Mouse (Mus musculus) midbrain, embryonic 13.5 days (tissue): Measurements from ENCODE around the gene Slc11a2. TPM values are rescaled to one million over a fixed set of nuclear protein-coding genes. Genes with fewer than 3 reads are reported as not detected.

Experiments
- ATAC-seq: fragments of 200-750 bp; cut with Nextera tagmentation; 2 replicates; pipeline ENCODE4 v1.8.0; 2017; ENCODE audit warnings: mild to moderate bottlenecking, moderate TSS enrichment, moderate library complexity
- H3K27ac ChIP-seq: fragments of 300-500 bp; sonication (generic); 2 replicates; pipeline ENCODE4 v1.5.1; 2015; ENCODE audit warnings: inconsistent platforms, mild to moderate bottlenecking, moderate library complexity
- H3K27me3 ChIP-seq: fragments of 300-500 bp; sonication (generic); 2 replicates; pipeline ENCODE4 v1.6.1; 2015; ENCODE audit warnings: mild to moderate bottlenecking, inconsistent platforms
- H3K36me3 ChIP-seq: fragments of 300-500 bp; sonication (generic); 2 replicates; pipeline ENCODE4 v1.6.1; 2015; ENCODE audit warnings: mild to moderate bottlenecking, inconsistent platforms
- H3K4me1 ChIP-seq: fragments of 300-500 bp; sonication (generic); replicated peaks from 2 replicates; pipeline ENCODE4 v1.6.1; 2015; ENCODE audit warnings: inconsistent platforms
- H3K4me2 ChIP-seq: fragments of 300-500 bp; sonication (generic); replicated peaks from 2 replicates; pipeline ENCODE4 v1.6.1; 2015; ENCODE audit warnings: moderate library complexity, mild to moderate bottlenecking, inconsistent platforms
- H3K4me3 ChIP-seq: fragments of 300-500 bp; sonication (generic); replicated peaks from 2 replicates; pipeline ENCODE4 v1.5.1; 2015; ENCODE audit warnings: mild to moderate bottlenecking, inconsistent platforms
- H3K9ac ChIP-seq: fragments of 300-500 bp; sonication (generic); replicated peaks from 2 replicates; pipeline ENCODE4 v1.6.1; 2015; ENCODE audit warnings: mild to moderate bottlenecking, inconsistent platforms
- H3K9me3 ChIP-seq: fragments of 300-500 bp; sonication (generic); 2 replicates; pipeline ENCODE4 v1.6.1; 2016; ENCODE audit warnings: mild to moderate bottlenecking, inconsistent platforms
- WGBS: fragments of 180-500 bp; shearing (Covaris S2); methylation state at CpG from one replicate; pipeline ENCODE4 v1.1.7; 2015; 5-methylcytosine and 5-hydroxymethylcytosine counted together
- polyA plus RNA-seq: library from polyadenylated mRNA; unstranded; fragments of >200 nt; fragmentation: Nextera tagmentation; extraction: Ambion mirVana; gene quantifications from 2 replicates; pipeline ENCODE4 v1.2.1, GENCODE M21; 2015

Slc11a2 gene
- polyA plus RNA-seq, 1 experiment from 2014 or later = 21.5 TPM

DNA sequence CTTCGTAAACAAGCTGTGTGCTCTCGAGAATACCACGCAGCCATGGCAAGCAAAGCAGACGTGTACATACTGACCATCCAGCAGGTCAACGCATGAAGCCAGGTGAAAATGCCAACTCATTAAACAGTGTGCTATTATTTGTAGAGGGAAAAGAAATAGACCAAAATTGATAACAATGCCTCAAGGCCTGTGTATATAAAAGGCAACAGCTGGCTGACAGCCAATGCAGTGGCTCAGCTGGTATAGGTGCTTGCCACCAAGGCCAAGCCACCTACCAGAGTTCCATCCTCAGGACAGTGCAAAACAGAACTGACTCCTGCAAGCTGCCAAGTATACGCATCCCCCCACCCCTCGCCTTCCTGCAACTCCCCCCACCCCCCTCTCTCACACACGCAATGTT is 9.2 kb downstream of the Slc11a2 start:
- H3K4me1 ChIP-seq = peaks cover 18% of the 10 kb centered on the region
- no peak overlapping the region for H3K27ac ChIP-seq
- H3K9me3 ChIP-seq = no peaks in the 10 kb centered on the region
- H3K27me3 ChIP-seq = no peaks in the 10 kb centered on the region
- no peak overlapping the region for H3K4me2 ChIP-seq
- ATAC-seq = no peak
- no peak overlapping the region for H3K4me3 ChIP-seq
- 86% methylated on average over 8 of the region's 8 CpGs for WGBS
- H3K9ac ChIP-seq = no peak overlapping the region
- H3K36me3 ChIP-seq = peaks cover 8% of the 10 kb centered on the region; the same call in 1 of the 2 replicates

DNA sequence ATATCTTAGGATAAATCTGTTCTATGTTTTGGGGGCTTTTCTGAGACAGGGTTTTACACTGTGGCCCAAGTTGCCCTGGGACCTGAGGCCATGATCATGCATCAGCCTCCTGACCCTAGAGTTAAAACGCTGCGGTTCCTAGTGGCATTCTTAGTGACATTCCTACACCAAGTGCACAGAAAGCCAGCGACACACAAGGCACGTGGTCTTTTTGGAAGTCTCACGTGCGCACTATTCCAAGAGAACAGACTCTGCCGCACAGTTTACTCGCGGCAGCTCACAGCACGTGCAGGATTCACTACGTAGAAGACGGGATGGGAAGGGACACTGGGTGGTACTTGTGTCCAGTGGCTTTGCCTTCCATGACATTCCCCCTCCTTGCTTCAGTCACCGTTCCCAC is 9.9 kb downstream of the Slc11a2 start:
- Histone ChIP-seq H3K9me3 (no peaks in the 10 kb centered on the region), H3K27ac (no peak overlapping the region), H3K36me3 (peaks cover 15% of the 10 kb centered on the region), H3K4me1 (peaks cover 11% of the 10 kb centered on the region), H3K4me3 (no peak overlapping the region), H3K27me3 (no peaks in the 10 kb centered on the region), H3K9ac (no peak overlapping the region), H3K4me2 (no peak overlapping the region)
- ATAC-seq = no peak
- 96% methylated on average over 13 of the region's 13 CpGs for WGBS

DNA sequence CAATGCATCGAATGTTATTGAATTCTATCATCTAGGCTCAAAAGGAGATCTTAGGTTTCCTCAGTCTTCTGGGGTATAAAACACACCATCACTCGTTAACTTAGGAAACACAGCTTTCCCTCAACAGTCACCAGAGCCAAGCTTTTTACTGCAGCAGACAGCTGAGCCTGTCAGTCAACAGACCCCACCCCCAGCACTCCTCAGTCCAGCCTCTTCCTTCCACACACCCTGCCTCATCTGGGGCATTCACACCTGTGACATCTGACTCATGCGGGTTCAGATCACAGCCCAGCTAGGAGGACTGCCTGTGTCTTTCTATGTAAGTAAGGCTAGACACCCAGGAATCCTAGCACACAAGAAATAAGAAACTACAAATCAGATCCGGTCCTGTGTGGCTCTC is 10.9 kb downstream of the Slc11a2 start:
- no peaks in the 10 kb centered on the region for H3K27me3 ChIP-seq
- WGBS = 75% methylated on average over 4 of the region's 4 CpGs
- peaks cover 2% of the 10 kb centered on the region for H3K4me1 ChIP-seq
- H3K9me3 ChIP-seq = no peaks in the 10 kb centered on the region
- H3K36me3 ChIP-seq = peaks cover 25% of the 10 kb centered on the region
- 0 out of 2 replicates have a peak overlapping the region, but pooled peaks have one; percentile 19 for H3K9ac ChIP-seq
- no peak overlapping the region for H3K4me2 ChIP-seq
- H3K4me3 ChIP-seq = no peak overlapping the region
- no peak overlapping the region for H3K27ac ChIP-seq
- ATAC-seq = no peak

DNA sequence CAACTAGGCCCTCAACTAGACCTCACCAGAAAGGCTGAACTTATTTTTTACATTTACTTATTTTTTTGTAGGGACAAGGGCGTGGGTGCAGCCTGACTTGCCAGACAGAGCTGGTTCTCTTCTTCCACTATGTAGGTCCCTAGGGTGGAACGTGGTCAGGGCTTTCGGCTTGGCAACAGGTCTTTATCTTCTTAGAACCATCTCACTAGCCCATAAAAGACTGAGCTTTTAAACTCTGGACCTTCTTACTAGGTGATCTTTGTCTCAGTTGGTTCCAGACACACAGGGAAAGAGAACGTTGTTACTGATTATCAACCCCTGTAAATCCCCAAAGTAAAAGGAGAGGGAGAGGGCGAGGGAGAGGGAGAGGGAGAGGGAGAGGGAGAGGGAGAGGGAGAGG is 11.6 kb downstream of the Slc11a2 start:
- Histone ChIP-seq H3K4me1 (no peaks in the 10 kb centered on the region), H3K27me3 (no peaks in the 10 kb centered on the region), H3K4me2 (no peak overlapping the region), H3K4me3 (no peak overlapping the region), H3K36me3 (peaks cover 32% of the 10 kb centered on the region), H3K9me3 (no peaks in the 10 kb centered on the region), H3K27ac (no peak overlapping the region), H3K9ac (no peak overlapping the region)
- 75% methylated on average over 4 of the region's 5 CpGs for WGBS
- no peak for ATAC-seq

DNA sequence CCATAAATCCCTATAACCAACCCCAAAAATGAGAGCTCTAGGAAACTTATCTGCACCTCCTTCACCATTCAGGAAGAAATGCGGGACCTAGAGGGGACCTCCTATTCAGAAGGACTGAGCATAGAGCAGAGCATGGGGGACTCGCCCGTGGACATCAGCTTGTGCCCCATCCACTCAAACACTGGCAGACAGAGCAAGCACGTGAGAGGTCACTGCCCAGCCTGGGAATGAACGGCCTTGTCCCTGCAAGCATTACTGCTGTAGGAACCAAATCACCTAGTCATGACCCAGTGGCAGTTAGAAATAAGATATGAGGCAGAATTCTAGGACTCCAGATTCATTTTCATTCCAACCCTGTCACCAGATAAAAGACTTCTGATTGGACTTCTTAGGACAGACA is 13.1 kb downstream of the Slc11a2 start:
- Histone ChIP-seq H3K4me3 (no peak overlapping the region), H3K36me3 (peaks cover 43% of the 10 kb centered on the region)

DNA sequence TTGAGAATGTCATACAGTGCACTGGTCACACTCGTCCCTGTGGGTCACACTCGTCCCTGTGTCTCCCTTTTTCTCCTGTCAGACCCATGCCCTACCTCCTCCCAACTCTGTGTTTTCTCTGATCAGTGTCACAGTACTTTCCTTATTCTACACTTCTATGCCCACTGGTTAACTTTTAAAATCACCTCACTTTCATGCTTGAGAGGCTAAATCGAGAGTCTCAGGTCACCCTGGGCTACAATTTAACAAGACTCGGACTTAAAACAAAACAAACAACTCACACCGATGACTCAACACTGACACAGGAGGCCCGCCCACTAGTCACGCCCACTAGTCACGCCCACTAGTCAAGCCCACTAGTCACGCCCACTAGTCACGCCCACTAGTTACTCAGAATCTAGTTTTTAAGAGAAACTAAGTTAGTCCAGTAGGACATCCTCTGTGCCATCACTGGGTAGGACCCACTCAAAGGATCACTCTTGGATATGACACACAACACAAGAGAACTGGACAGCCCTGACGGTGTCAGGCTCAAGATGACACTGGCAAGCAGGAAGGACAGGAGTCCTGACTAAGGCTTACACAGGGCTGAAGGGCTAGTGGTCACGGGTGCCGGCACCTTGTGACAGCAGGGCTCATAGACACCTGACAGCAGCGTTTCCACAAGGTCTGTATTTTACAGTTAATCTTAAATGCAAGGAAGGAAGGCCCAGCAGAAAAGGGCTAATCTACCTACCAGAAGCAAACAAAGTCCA is 13.8 kb downstream of the Slc11a2 start:
- no peaks in the 10 kb centered on the region for H3K4me1 ChIP-seq
- H3K4me2 ChIP-seq = no peak overlapping the region
- H3K9me3 ChIP-seq = no peaks in the 10 kb centered on the region
- H3K9ac ChIP-seq = no peak overlapping the region
- H3K27me3 ChIP-seq = no peaks in the 10 kb centered on the region
- 66% methylated on average over 14 of the region's 14 CpGs for WGBS
- H3K27ac ChIP-seq = no peak overlapping the region
- no peak for ATAC-seq
- H3K36me3 ChIP-seq = peaks cover 44% of the 10 kb centered on the region
- H3K4me3 ChIP-seq = no peak overlapping the region

More for the DNA sequence above, 13.1 kb downstream of the Slc11a2 start:
- no peaks in the 10 kb centered on the region for H3K9me3 ChIP-seq
- H3K4me2 ChIP-seq = no peak overlapping the region
- H3K27me3 ChIP-seq = no peaks in the 10 kb centered on the region
- no peak overlapping the region for H3K27ac ChIP-seq
- no peak overlapping the region for H3K9ac ChIP-seq
- 92% methylated on average over 5 of the region's 5 CpGs for WGBS
- ATAC-seq = no peak
- no peaks in the 10 kb centered on the region for H3K4me1 ChIP-seq

DNA sequence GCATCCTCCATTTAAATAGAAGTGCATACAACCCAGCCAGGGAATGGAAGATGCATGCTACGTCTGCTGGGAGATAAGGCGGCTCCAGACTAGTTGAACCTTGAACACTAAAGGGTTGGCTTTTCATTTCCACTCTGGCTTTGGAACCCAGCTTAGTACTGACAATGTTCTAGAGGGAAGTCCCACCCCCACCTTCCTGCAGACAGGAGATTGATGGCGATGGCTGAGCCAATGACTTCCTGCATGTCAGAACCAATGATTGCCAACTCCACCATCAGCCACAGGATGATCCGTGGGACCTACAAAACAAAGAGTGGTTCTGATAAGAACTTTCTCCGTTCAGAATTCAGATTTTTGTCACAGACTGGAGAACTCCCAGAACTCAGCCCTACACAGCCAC is 18.8 kb downstream of the Slc11a2 start:
- no peak for ATAC-seq
- WGBS = 89% methylated on average over 5 of the region's 5 CpGs
- H3K27me3 ChIP-seq = no peaks in the 10 kb centered on the region
- no peaks in the 10 kb centered on the region for H3K9me3 ChIP-seq
- H3K4me2 ChIP-seq = no peak overlapping the region
- no peak overlapping the region for H3K27ac ChIP-seq
- no peak overlapping the region for H3K9ac ChIP-seq
- H3K4me3 ChIP-seq = no peak overlapping the region
- no peaks in the 10 kb centered on the region for H3K4me1 ChIP-seq
- H3K36me3 ChIP-seq = peaks cover 88% of the 10 kb centered on the region

DNA sequence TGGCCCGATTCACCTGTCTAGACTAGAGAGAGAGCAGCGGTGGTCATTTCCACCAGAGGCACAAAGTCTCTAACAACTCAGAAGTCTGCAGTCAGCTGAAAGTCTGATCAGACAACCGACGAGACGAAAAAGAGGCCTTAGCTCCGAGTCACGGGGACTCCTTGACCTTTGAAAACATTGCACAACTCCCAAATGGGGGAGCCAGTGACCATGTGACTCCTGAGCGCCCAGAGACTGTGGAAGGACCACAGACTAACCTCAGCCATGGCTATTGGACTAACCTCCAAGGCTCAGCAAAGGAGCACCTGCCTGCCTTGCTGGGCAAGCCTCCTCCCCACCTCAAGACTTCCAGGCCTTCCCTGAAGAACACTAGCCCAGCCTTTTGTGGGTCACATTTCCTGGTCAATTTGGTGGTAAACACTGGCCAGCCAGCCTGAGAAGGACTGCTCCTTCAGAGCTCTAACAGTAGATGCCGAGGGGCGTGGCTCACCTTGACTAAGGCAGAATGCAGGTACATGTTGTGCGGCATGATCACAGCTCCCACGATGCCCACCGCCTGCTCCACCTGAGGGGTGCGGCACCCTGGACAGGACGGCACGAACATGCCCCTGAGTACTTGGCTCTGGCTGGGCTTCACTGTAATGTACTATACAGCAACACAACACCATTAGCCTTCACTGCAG is 21.4 kb downstream of the Slc11a2 start:
- Histone ChIP-seq H3K4me3 (no peak overlapping the region), H3K27me3 (no peaks in the 10 kb centered on the region), H3K4me1 (no peaks in the 10 kb centered on the region), H3K27ac (no peak overlapping the region), H3K36me3 (peaks cover 89% of the 10 kb centered on the region), H3K9ac (no peak overlapping the region), H3K4me2 (no peak overlapping the region), H3K9me3 (no peaks in the 10 kb centered on the region)
- 94% methylated on average over 16 of the region's 16 CpGs for WGBS
- ATAC-seq = no peak

DNA sequence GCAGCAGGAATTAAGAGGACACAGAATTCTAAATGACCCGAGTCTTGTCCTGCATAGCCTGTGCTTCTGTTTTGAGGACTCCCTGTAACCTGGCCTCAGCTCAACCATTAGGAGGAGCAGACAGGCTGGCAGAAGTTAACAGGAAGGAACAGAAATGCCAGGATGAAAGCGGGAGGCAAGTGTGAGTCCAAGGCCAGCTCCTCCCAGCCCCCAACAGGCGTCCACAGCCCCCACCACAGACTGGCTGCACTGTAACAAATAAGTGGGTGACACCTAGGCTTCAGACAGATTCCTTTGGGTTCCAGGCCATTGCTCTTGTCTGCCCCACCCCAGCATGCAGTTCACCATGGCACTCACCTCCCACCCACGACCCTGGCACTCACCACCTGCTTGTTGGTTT is 22.1 kb downstream of the Slc11a2 start:
- Histone ChIP-seq H3K27ac (no peak overlapping the region), H3K27me3 (no peaks in the 10 kb centered on the region), H3K4me2 (no peak overlapping the region), H3K4me1 (no peaks in the 10 kb centered on the region), H3K9me3 (no peaks in the 10 kb centered on the region), H3K9ac (no peak overlapping the region), H3K4me3 (no peak overlapping the region), H3K36me3 (peaks cover 89% of the 10 kb centered on the region)
- WGBS = 87% methylated on average over 4 of the region's 4 CpGs
- ATAC-seq = no peak

DNA sequence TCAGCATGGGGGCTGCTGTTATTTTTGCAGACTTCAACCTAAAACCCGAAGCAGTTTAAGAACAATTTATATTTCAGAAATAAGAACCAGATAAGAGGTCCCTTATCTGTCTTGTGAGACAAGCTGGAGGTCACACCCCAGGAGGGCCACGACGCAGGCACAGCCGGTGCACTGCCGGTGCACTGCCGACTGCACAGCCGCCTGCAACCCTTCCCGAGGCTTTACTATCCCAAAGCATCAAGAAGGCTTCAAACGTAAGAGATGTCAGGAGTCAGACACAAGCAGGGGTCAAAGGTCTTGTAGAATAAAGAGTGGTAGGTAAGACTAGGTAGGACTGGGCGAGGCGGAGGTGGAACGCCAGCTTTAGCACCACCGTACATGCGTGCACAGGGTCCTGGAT is 22.5 kb downstream of the Slc11a2 start:
- 91% methylated on average over 14 of the region's 14 CpGs for WGBS
- H3K36me3 ChIP-seq = peaks cover 91% of the 10 kb centered on the region
- H3K4me1 ChIP-seq = no peaks in the 10 kb centered on the region
- H3K4me2 ChIP-seq = no peak overlapping the region
- no peaks in the 10 kb centered on the region for H3K27me3 ChIP-seq
- H3K9ac ChIP-seq = no peak overlapping the region
- no peak overlapping the region for H3K4me3 ChIP-seq
- H3K9me3 ChIP-seq = no peaks in the 10 kb centered on the region
- no peak for ATAC-seq
- no peak overlapping the region for H3K27ac ChIP-seq

DNA sequence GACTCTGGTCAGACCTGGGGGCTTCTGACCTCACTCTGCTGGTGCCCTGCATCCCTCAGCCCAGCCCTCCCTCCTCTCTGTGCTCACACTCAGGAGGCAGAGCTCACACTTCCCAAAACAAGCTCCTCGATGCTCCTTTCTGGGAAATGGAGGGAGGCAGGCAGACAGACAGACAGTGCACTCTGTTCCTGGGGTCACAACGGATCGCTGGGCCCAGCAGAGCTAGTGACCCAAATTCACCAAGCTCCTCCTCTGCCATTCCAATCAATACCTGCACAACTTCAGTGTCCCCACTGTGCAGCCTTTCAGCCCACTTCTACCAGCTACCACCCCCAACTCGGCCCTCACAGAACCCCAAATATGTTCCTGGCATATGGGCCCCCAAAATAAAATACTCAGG is 23.1 kb downstream of the Slc11a2 start:
- H3K36me3 ChIP-seq = peaks cover 92% of the 10 kb centered on the region
- no peak overlapping the region for H3K27ac ChIP-seq
- H3K4me1 ChIP-seq = no peaks in the 10 kb centered on the region
- H3K9ac ChIP-seq = no peak overlapping the region
- H3K4me2 ChIP-seq = no peak overlapping the region
- ATAC-seq = no peak
- WGBS = 88% methylated on average over 4 of the region's 4 CpGs
- no peaks in the 10 kb centered on the region for H3K9me3 ChIP-seq
- no peaks in the 10 kb centered on the region for H3K27me3 ChIP-seq
- H3K4me3 ChIP-seq = no peak overlapping the region

DNA sequence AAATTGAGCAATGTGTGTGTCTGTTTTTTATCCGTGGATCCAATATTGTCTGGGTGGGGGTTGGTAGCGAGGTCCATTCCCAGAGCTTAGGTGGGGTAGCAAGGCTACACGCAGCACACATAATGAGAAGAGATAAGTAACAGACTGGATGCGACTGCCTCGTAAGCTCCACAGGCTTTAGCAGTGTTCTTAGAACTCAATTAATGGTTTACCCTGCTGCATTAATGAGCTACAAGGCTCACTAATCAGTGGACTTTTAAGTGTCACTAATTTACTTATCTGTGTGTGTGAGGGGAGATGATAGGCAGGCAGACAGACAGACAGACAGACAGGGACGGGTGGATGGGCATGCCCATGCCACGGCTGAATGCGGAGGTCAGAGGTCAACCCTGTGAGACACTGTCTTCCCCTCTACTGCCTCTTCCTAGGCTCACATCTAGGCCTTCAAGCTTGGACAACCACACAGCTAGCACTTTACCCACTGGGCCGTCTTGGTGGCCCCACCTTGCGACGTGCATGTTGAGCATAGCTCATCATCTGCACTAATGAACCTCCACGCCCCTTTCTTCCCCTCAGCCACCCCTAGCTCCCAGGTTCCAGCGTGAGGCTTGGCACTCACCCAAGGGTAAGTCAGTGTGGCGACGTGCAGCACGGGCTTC is 24.2 kb downstream of the Slc11a2 start:
- Histone ChIP-seq H3K36me3 (peaks cover 99% of the 10 kb centered on the region), H3K27me3 (no peaks in the 10 kb centered on the region), H3K9me3 (no peaks in the 10 kb centered on the region), H3K27ac (no peak overlapping the region), H3K9ac (no peak overlapping the region), H3K4me3 (no peak overlapping the region), H3K4me2 (no peak overlapping the region), H3K4me1 (no peaks in the 10 kb centered on the region)
- ATAC-seq = no peak
- 90% methylated on average over 16 of the region's 16 CpGs for WGBS
